In the genomic region with DNA sequence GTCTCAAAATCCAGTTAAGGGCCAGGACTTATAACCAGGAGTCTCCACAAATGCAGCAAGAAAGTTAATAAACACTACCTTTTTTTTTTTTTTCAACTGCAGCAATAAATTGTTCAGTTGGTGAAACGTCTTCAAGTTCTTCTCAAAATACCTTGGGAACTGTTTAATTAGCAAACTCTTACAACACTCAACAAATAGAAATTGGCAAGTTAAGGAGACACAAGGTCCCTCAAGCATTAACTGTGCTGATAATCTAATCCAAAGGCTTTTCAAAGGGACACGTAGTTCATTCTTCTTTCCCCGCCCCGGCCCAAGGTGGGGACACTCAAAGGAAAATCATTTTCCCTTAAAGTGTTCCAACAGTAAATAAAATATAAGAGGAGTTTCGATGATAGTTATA, we compare ENCODE assay signal across 23 mouse cellular contexts. TPM values are rescaled to one million over a fixed set of nuclear protein-coding genes. Genes with fewer than 3 reads are reported as not detected.
DNase-seq lines count a peak whose midpoint lies in the region; ATAC-seq lines count a peak whose summit lies in the region.
"Had no signal": no experiment of that assay in that cellular context is flagged by ENCODE, and none has a peak within 500 bp of the region (broad histone marks: within the 10 kb centered on the region; RNA-seq: fewer than 3 reads in every experiment).

No protein-coding gene starts in this region.

- peaks cover 4% of the 10 kb centered on the region for H3K4me1 ChIP-seq in kidney, embryonic 15.5 days
- H3K4me1 ChIP-seq in intestine, embryonic 16.5 days (ENCODE audit: control insufficient read depth, insufficient read depth, low read length), result peaks cover 4% of the 10 kb centered on the region; the same call in 1 of the 2 replicates
- peaks cover 22% of the 10 kb centered on the region for H3K4me1 ChIP-seq in forebrain, embryonic 10.5 days
- H3K4me1 ChIP-seq: embryonic facial prominence, embryonic 15.5 days had no signal

- no peak overlapping the region for H3K4me2 ChIP-seq in kidney, embryonic 15.5 days
- H3K4me2 ChIP-seq in intestine, embryonic 16.5 days (ENCODE audit: low read depth, low read length), result no peak overlapping the region
- H3K4me2 ChIP-seq: embryonic facial prominence, embryonic 15.5 days; forebrain, embryonic 12.5 days had no signal

- H3K9ac ChIP-seq in kidney, embryonic 15.5 days, result no peak overlapping the region
- 0 out of 2 replicates have a peak overlapping the region, but pooled peaks have one; percentile 25 for H3K9ac ChIP-seq in intestine, embryonic 16.5 days (ENCODE audit: low read depth, low read length)
- H3K9ac ChIP-seq: embryonic facial prominence, embryonic 13.5 days; embryonic facial prominence, embryonic 15.5 days; forebrain, embryonic 12.5 days had no signal

- no peaks in the 10 kb centered on the region for H3K9me3 ChIP-seq in kidney, embryonic 15.5 days (replicated peaks)
- no peaks in the 10 kb centered on the region for H3K9me3 ChIP-seq in intestine, embryonic 16.5 days (ENCODE audit: control insufficient read depth, low read length)
- no peaks in the 10 kb centered on the region for H3K9me3 ChIP-seq in forebrain, embryonic 10.5 days
- H3K9me3 ChIP-seq: embryonic facial prominence, embryonic 13.5 days; embryonic facial prominence, embryonic 15.5 days; forebrain, embryonic 12.5 days had no signal

- H3K27me3 ChIP-seq in kidney, embryonic 15.5 days, result peaks cover 41% of the 10 kb centered on the region
- no peaks in the 10 kb centered on the region for H3K27me3 ChIP-seq in intestine, embryonic 16.5 days (replicated peaks; ENCODE audit: control insufficient read depth, insufficient read depth, low read length)
- peaks cover 21% of the 10 kb centered on the region for H3K27me3 ChIP-seq in forebrain, embryonic 10.5 days (ENCODE audit: poor library complexity, severe bottlenecking)

- ATAC-seq in kidney, embryonic 15.5 days (replicated peaks; ENCODE audit: low FRiP score), result no peak
- no peak for ATAC-seq in intestine, embryonic 16.5 days
- ATAC-seq: forebrain, embryonic 14.5 days; forebrain, embryonic 16.5 days had no signal

- H3K27ac ChIP-seq in kidney, embryonic 15.5 days, result no peak overlapping the region
- peak overlapping the region; percentile 74; the same call in 1 of the 2 replicates for H3K27ac ChIP-seq in intestine, embryonic 16.5 days (ENCODE audit: low read length)
- H3K27ac ChIP-seq in forebrain, embryonic 10.5 days, result no peak overlapping the region
- H3K27ac ChIP-seq: embryonic facial prominence, embryonic 13.5 days; embryonic facial prominence, embryonic 15.5 days; forebrain, embryonic 12.5 days had no signal

- H3K36me3 ChIP-seq in kidney, embryonic 15.5 days, result no peaks in the 10 kb centered on the region
- H3K36me3 ChIP-seq in intestine, embryonic 16.5 days (ENCODE audit: control insufficient read depth, insufficient read depth, low read length), result no peaks in the 10 kb centered on the region
- H3K36me3 ChIP-seq in forebrain, embryonic 10.5 days (replicated peaks), result no peaks in the 10 kb centered on the region
- H3K36me3 ChIP-seq: embryonic facial prominence, embryonic 13.5 days; embryonic facial prominence, embryonic 15.5 days; forebrain, embryonic 12.5 days had no signal

- WGBS in kidney, embryonic 15.5 days, result 84% methylated on average over 5 of the region's 5 CpGs
- 55% methylated on average over 5 of the region's 5 CpGs for WGBS in intestine, embryonic 16.5 days
- 83% methylated on average over 5 of the region's 5 CpGs for WGBS in forebrain, embryonic 10.5 days

- no peak overlapping the region for H3K4me3 ChIP-seq in kidney, embryonic 15.5 days (replicated peaks)
- no peak overlapping the region for H3K4me3 ChIP-seq in intestine, embryonic 16.5 days (ENCODE audit: low read length)
- H3K4me3 ChIP-seq in forebrain, embryonic 10.5 days, result no peak overlapping the region
- H3K4me3 ChIP-seq: embryonic facial prominence, embryonic 13.5 days; embryonic facial prominence, embryonic 15.5 days; erythroblast, embryonic 14.5 days; forebrain, embryonic 12.5 days had no signal

- DNase-seq in kidney, adult 9 months, result peak; percentile 19
- peak; percentile 28 for DNase-seq in lung, postnatal 25 days (ENCODE audit: low spot score)
- DNase-seq in lung, adult 18-20 months, result no peak
- DNase-seq in fat pad, adult 2 months (ENCODE audit: extremely low read depth, low read depth, low spot score), result peak; percentile 62
- DNase-seq in forebrain, embryonic 10.5 days (ENCODE audit: extremely low spot score, low spot score), result no peak
- DNase-seq: adrenal gland, adult 2 months; adrenal gland, postnatal 10 days; adrenal gland, postnatal 25 days; cerebellum, adult 11 months; cerebellum, adult 18-20 months; cerebellum, adult 8-10 months; cerebellum, adult 9-11 months; cerebellum, postnatal 14 days; cerebellum, postnatal 36 days; embryo, embryonic 11 days had no signal

RNA-seq across cellular contexts. Expression of gene Prdm1, which starts 44.2 kb away (rescaled TPM):
- polyA plus RNA-seq in kidney, embryonic 15.5 days (2015; fragmentation: Nextera tagmentation; extraction: Ambion mirVana), result 2.2 and 2.7 TPM in 2 replicates
- polyA plus RNA-seq in intestine, embryonic 16.5 days (2015; fragmentation: Nextera tagmentation; extraction: Ambion mirVana), result 22.1 and 28.4 TPM in 2 replicates
- 0.73 and 1.2 TPM in 2 replicates for polyA plus RNA-seq in forebrain, embryonic 10.5 days (2016; fragmentation: Nextera tagmentation; extraction: Ambion mirVana)
- polyA plus RNA-seq: erythroblast, embryonic 14.5 days had no signal

Comparison
In these comparisons a context has a peak if more than half of its experiments do, and no peak if none do; other contexts are left out.
1. DNase-seq: peak in kidney, adult 9 months (single experiment), lung, postnatal 25 days (single experiment) and fat pad, adult 2 months (single experiment); none in lung, adult 18-20 months (0 of 2) and forebrain, embryonic 10.5 days (single experiment).